Mouse (Mus musculus) left cerebral cortex, postnatal 10 days (tissue): Measurements from ENCODE around the gene A230050P20Rik. TPM values are rescaled to one million over a fixed set of nuclear protein-coding genes. Genes with fewer than 3 reads are reported as not detected.
"Not testable (repeated sequence)": the region's sequence is repeated elsewhere in the genome, so short reads cannot be mapped to it uniquely, and the experiment has no call there.

Experiments used
- DNase-seq, 2 experiments: peaks; one replicate each; pipeline ENCODE4 v3.0.0; 2021 to 2022; ENCODE audit warnings: low spot score in 2 of 2, mixed read lengths in 1 of 2; ENCODE audit errors: extremely low spot score in 1 of 2
- intact Hi-C: fragments of 180-260 bp; cut with DNase I; formaldehyde crosslinking; loops from one replicate; pipeline ENCODE4 v1.15.1; 2025
- total RNA-seq, 2 experiments: library from RNA; stranded (reverse); gene quantifications; 2 replicates each; pipeline ENCODE4 v1.2.3; 2021

Gene A230050P20Rik
- 10 to 100 TPM; 48.8 to 50.5 TPM for total RNA-seq

GRCm38 (mm10) chr9:20868448-20869001 lies at the start of gene A230050P20Rik:
TSS of gene A230050P20Rik (plus strand) at chr9:20868642.
- DNase-seq = peak; percentile 58 to 89
- intact Hi-C loops = no loop called here

DNA sequence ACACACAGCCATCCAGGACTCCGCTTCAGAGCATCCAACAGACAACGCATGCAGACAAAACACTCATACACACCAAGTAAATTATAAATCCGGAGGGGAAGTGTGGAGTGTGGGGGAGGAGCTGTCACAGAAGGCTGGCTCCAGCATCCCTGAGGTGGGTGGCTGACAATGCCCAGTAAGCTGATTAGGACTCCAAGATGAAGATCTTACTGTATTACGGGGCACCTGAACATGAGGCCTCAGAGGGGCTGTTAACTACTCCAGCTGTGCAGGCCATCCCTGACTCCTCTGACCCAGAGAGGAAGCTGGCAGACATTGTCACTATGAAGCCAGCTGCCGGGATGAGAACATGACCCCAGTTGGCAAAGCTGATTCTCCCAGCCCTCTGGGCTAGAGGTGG lies 48.4 kb upstream of the A230050P20Rik start:
- intact Hi-C loops = no loop called here
- DNase-seq = no peak

- intact Hi-C loops = no loop called here
- DNase-seq = no peak
These were observed 45.6 kb upstream of the A230050P20Rik start for GRCm38 (mm10) chr9:20822821-20823220.

- DNase-seq = no peak
- intact Hi-C loops = no loop called here
These were observed 42.7 kb upstream of the A230050P20Rik start for GRCm38 (mm10) chr9:20825781-20826180.

DNA sequence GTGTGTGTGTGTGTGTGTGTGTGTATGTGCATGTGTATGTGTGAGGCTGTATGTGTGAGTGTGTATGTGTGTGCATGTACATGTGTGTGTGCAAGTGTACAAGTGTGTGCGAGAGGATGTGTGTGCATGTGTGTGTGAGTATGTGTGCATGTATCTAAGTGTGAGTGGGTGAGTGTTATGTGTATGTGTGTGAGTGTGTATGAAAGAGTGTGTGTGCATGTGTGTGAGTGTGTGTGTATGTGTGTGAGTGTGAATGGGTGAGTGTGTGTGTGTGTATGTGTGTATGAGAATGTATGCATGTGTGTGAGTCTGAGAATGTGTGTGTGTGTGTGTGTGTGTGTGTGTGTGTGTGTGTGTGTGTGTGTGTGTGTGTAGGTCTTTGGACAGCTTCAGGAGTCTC lies 40.3 kb upstream of the A230050P20Rik start:
- DNase-seq = no peak
- intact Hi-C loops = no loop called here

GRCm38 (mm10) chr9:20830901-20831643 lies 37.4 kb upstream of the A230050P20Rik start:
- intact Hi-C loops = loop anchor here (1.0 to 5.0 kb wide), 2 partner anchors 91 to 169 kb away; no protein-coding TSS in a partner anchor
- peak; percentile 91 to 96 for DNase-seq

DNA sequence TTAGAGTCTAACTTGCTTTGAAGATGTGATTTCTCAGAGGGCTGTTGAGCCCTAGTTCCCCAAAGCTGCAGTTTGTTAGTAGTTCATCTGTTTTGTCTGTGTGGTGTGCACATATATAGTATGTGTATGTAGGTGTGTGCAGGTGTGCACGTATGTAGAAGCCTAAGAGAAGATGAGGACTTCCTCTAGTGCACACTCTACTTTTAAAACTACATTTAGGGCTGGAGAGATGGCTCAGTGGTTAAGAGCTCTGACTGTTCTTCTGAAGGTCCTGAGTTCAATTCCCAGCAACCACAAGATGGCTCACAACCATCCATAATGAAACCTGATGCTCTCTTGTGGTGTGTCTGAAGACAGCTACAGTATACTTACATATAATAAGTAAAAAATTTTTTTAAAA lies 33.6 kb upstream of the A230050P20Rik start:
- no peak for DNase-seq
- intact Hi-C loops = loop anchor here (5.0 kb wide), 1 partner anchor 173 kb away; no protein-coding TSS in a partner anchor

DNA sequence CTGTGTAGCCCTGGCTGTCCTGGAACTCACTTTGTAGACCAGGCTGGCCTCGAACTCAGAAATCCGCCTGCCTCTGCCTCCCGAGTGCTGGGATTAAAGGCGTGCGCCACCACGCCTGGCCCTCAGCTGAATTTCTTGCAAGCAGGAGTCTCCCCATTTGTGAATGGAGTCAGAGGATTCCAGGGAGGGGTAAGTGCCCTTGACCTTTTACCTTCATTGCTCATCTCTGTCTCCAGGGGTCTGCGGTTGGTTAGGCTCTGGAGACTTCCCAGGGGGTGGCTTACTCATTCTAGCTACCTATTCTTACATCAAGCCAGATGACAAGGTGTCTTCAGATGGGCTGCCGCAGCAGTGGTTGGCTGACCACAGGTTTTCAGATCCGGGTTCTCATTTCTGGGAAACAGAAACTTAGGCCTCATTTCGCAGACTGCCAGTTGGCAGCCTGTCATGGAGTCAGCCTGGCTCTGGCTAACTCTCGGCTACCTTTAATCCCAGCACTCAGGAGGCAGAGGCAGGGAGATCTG lies 32.9 kb upstream of the A230050P20Rik start:
- intact Hi-C loops, DNase-seq: not testable (repeated sequence)

GRCm38 (mm10) chr9:20837184-20837947 lies 31.1 kb upstream of the A230050P20Rik start:
- intact Hi-C loops = no loop called here
- no peak for DNase-seq

DNA sequence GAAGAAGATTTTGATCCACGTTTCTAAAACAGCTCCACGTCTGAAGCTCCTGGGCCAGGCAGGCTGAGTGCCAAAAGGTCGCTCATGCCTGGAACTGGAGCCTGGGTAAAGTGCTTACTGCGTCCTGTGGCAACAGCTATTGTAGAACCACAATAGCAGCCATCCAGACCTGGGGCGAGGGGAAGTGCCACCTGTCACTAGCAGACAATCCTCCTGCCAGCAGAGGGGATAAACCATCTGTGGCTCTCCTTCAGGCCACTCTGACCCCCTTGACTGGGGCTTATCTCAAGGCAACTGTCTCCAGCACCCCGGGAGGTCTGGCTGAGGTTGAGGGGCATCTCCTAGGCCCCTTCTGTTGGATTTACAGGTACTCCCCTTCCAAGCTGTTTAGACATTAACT lies 29.5 kb upstream of the A230050P20Rik start:
- DNase-seq = no peak
- intact Hi-C loops = no loop called here

GRCm38 (mm10) chr9:20842211-20842610 lies 26.2 kb upstream of the A230050P20Rik start:
- intact Hi-C loops = no loop called here
- no peak for DNase-seq

GRCm38 (mm10) chr9:20842670-20843069 lies 25.8 kb upstream of the A230050P20Rik start:
- no peak for DNase-seq
- intact Hi-C loops = no loop called here

- no peak for DNase-seq
- intact Hi-C loops = no loop called here
These were observed 18.3 kb upstream of the A230050P20Rik start for GRCm38 (mm10) chr9:20850179-20850578.

- intact Hi-C loops = no loop called here
- no peak for DNase-seq
These were observed 11.3 kb upstream of the A230050P20Rik start for GRCm38 (mm10) chr9:20857131-20857530.

DNA sequence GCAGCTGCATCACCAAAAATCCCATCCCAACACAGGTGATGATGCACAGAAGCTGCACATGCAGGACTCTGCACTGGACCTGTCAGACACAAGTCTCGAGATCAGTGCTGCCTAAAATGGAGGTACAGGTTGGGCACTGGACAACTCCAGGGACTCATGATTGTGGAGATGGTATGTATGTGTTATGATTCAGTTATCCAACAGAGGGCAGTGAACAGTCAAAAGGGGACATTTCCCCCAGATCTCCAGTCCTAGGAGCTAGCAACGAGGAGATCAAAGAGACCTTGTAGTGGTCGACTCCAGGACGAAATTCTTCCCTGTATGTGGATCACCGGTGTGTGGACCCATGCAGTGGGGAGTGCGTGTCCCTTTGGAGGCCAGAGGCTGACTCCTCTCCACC lies 8.5 kb upstream of the A230050P20Rik start:
- intact Hi-C loops = no loop called here

GRCm38 (mm10) chr9:20861821-20862220 lies 6.6 kb upstream of the A230050P20Rik start:
- intact Hi-C loops = no loop called here
- no peak for DNase-seq

More for the DNA sequence above, 8.5 kb upstream of the A230050P20Rik start:
- DNase-seq = no peak

DNA sequence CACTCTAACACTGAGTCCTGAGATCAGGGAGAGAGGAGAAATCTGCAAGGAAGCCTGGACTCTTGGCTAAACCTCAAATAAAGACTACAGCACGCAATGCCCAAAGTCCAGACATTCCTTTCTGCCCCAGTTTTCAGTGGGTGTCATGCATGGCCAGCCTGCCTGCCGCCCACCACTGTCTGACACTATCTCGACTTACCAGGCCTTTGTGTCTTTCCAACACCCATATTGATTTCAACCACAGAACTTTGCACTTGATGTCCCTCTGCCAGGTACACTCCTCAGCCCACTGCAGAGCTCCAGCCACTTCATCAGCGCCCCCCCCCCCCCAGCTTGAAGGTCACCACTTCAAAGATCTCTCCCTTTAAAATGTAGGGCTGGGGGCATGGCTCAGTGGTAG lies 6.2 kb upstream of the A230050P20Rik start:
- intact Hi-C loops = no loop called here
- no peak for DNase-seq

DNA sequence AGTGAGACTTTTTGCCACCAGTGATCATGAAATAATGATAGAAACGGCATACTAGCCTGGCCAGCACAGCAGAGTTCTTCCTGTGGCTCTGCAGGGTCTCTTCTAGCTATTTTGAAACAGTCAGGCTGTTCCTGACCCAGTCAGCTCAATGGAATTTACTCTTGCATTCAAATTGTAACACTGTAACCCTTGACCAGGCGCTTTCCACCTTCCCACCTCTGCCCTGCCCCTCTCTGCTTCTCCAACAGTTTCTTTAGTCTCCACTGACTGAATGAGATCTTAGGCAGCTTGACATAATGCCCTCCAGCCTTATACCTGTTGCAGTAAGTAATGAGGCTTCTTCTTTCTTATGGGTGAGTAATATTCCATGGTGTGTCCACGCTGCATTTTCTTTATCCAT lies 1.6 kb upstream of the A230050P20Rik start:
- DNase-seq = no peak
- intact Hi-C loops = no loop called here

DNA sequence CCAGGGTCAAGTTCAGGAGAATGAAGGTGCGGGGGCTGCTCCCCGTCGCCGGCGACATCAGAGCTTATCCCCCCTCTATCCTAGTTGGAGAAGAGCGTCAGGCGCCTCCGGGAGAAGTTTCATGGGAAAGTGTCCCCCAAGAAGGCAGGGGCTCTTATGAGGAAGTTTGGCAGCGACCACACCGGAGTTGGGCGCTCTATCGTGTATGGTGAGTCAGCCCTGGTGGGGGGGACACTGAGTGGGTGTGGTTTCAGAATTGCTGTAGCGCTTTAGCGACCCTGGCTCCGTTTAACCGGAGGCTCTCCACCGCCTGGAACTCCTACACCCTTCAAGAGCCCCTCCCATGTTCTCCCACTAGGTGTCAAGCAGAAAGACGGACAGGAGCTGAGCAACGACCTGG lies 804 bp downstream of the A230050P20Rik start:
- DNase-seq = peak in 1 of 2 experiments; percentile 47
- intact Hi-C loops = no loop called here
